Mouse (Mus musculus): ENCODE measurements around the gene Thrap3. TPM values are rescaled to one million over a fixed set of nuclear protein-coding genes. Genes with fewer than 3 reads are reported as not detected.

Gene Thrap3
- polyA plus RNA-seq, 1 experiment: 198 TPM

GRCm38 (mm10) chr4:126120506-126120905 is 82.1 kb downstream of the Thrap3 start:
- no peak for TF ChIP-seq CTCF (IDR thresholded peaks at IDR 0.05; ENCODE audit: control insufficient read depth, insufficient read depth, low read length)
- no peak for TF ChIP-seq POLR2A (IDR thresholded peaks at IDR 0.05; ENCODE audit: borderline replicate concordance, control insufficient read depth, low read depth, low read length)
- Histone ChIP-seq H3K4me1 (ENCODE audit: control insufficient read depth, insufficient read depth, low read length) (no peaks in the 10 kb centered on the region; the same call in 1 of the 2 replicates), H3K27ac (ENCODE audit: control insufficient read depth, insufficient read depth, low read depth, low read length, poor library complexity) (no peak overlapping the region), H3K4me3 (replicated peaks; ENCODE audit: control insufficient read depth, low read depth, low read length) (no peak overlapping the region)
- WGBS: 81% methylated on average over 2 of the region's 2 CpGs

GRCm38 (mm10) chr4:126120052-126120451 is 82.5 kb downstream of the Thrap3 start:
- WGBS: 76% methylated on average over 5 of the region's 5 CpGs
- no peaks in the 10 kb centered on the region; the same call in 1 of the 2 replicates for H3K4me1 ChIP-seq (ENCODE audit: control insufficient read depth, insufficient read depth, low read length)

GRCm38 (mm10) chr4:126119051-126119450 is 83.5 kb downstream of the Thrap3 start:
- no peak overlapping the region for H3K27ac ChIP-seq (ENCODE audit: control insufficient read depth, insufficient read depth, low read depth, low read length, poor library complexity)
- no peaks in the 10 kb centered on the region; the same call in 1 of the 2 replicates for H3K4me1 ChIP-seq (ENCODE audit: control insufficient read depth, insufficient read depth, low read length)
- 74% methylated on average over 1 of the region's 1 CpGs for WGBS
- TF ChIP-seq CTCF (IDR thresholded peaks at IDR 0.05; ENCODE audit: control insufficient read depth, insufficient read depth, low read length) (no peak), POLR2A (IDR thresholded peaks at IDR 0.05; ENCODE audit: borderline replicate concordance, control insufficient read depth, low read depth, low read length) (no peak)
- no peak overlapping the region for H3K4me3 ChIP-seq (replicated peaks; ENCODE audit: control insufficient read depth, low read depth, low read length)

More at GRCm38 (mm10) chr4:126120052-126120451, 82.5 kb downstream of the Thrap3 start:
- H3K4me3 ChIP-seq (replicated peaks; ENCODE audit: control insufficient read depth, low read depth, low read length): no peak overlapping the region
- no peak overlapping the region for H3K27ac ChIP-seq (ENCODE audit: control insufficient read depth, insufficient read depth, low read depth, low read length, poor library complexity)
- TF ChIP-seq POLR2A (IDR thresholded peaks at IDR 0.05; ENCODE audit: borderline replicate concordance, control insufficient read depth, low read depth, low read length) (no peak), CTCF (IDR thresholded peaks at IDR 0.05; ENCODE audit: control insufficient read depth, insufficient read depth, low read length) (no peak)

- Histone ChIP-seq H3K4me1 (ENCODE audit: control insufficient read depth, insufficient read depth, low read length) (no peaks in the 10 kb centered on the region; the same call in 1 of the 2 replicates), H3K27ac (ENCODE audit: control insufficient read depth, insufficient read depth, low read depth, low read length, poor library complexity) (no peak overlapping the region), H3K4me3 (replicated peaks; ENCODE audit: control insufficient read depth, low read depth, low read length) (no peak overlapping the region)
- WGBS: 91% methylated on average over 4 of the region's 4 CpGs
- TF ChIP-seq POLR2A (IDR thresholded peaks at IDR 0.05; ENCODE audit: borderline replicate concordance, control insufficient read depth, low read depth, low read length): no peak
- TF ChIP-seq CTCF (IDR thresholded peaks at IDR 0.05; ENCODE audit: control insufficient read depth, insufficient read depth, low read length): no peak
Measured at GRCm38 (mm10) chr4:126118651-126119050, 83.9 kb downstream of the Thrap3 start.

GRCm38 (mm10) chr4:126117116-126117515 is 85.4 kb downstream of the Thrap3 start:
- H3K4me1 ChIP-seq (ENCODE audit: control insufficient read depth, insufficient read depth, low read length): no peaks in the 10 kb centered on the region; the same call in 1 of the 2 replicates
- WGBS: 83% methylated on average over 8 of the region's 8 CpGs
- TF ChIP-seq CTCF (IDR thresholded peaks at IDR 0.05; ENCODE audit: control insufficient read depth, insufficient read depth, low read length) (no peak), POLR2A (IDR thresholded peaks at IDR 0.05; ENCODE audit: borderline replicate concordance, control insufficient read depth, low read depth, low read length) (no peak)
- H3K4me3 ChIP-seq (replicated peaks; ENCODE audit: control insufficient read depth, low read depth, low read length): no peak overlapping the region
- H3K27ac ChIP-seq (ENCODE audit: control insufficient read depth, insufficient read depth, low read depth, low read length, poor library complexity): no peak overlapping the region

- 73% methylated on average over 6 of the region's 6 CpGs for WGBS
- TF ChIP-seq POLR2A (IDR thresholded peaks at IDR 0.05; ENCODE audit: borderline replicate concordance, control insufficient read depth, low read depth, low read length) (no peak), CTCF (IDR thresholded peaks at IDR 0.05; ENCODE audit: control insufficient read depth, insufficient read depth, low read length) (no peak)
- no peak overlapping the region for H3K27ac ChIP-seq (ENCODE audit: control insufficient read depth, insufficient read depth, low read depth, low read length, poor library complexity)
- H3K4me1 ChIP-seq (ENCODE audit: control insufficient read depth, insufficient read depth, low read length): no peaks in the 10 kb centered on the region; the same call in 1 of the 2 replicates
- no peak overlapping the region for H3K4me3 ChIP-seq (replicated peaks; ENCODE audit: control insufficient read depth, low read depth, low read length)
Measured at GRCm38 (mm10) chr4:126115871-126116521, 86.6 kb downstream of the Thrap3 start.

- WGBS: 89% methylated on average over 9 of the region's 9 CpGs
- no peaks in the 10 kb centered on the region; the same call in 1 of the 2 replicates for H3K4me1 ChIP-seq (ENCODE audit: control insufficient read depth, insufficient read depth, low read length)
Measured at GRCm38 (mm10) chr4:126115411-126115810, 87.1 kb downstream of the Thrap3 start.

More at GRCm38 (mm10) chr4:126115411-126115810, 87.1 kb downstream of the Thrap3 start:
- no peak overlapping the region for H3K4me3 ChIP-seq (replicated peaks; ENCODE audit: control insufficient read depth, low read depth, low read length)
- no peak overlapping the region for H3K27ac ChIP-seq (ENCODE audit: control insufficient read depth, insufficient read depth, low read depth, low read length, poor library complexity)
- no peak for TF ChIP-seq CTCF (IDR thresholded peaks at IDR 0.05; ENCODE audit: control insufficient read depth, insufficient read depth, low read length)
- no peak for TF ChIP-seq POLR2A (IDR thresholded peaks at IDR 0.05; ENCODE audit: borderline replicate concordance, control insufficient read depth, low read depth, low read length)

Other genes starting within 250 kb of the Thrap3 start
- 39.0 and 158 TPM in 2 replicates for gene Csf3r, start 178.2 kb downstream of the Thrap3 start, polyA plus RNA-seq (2011; ENCODE audit: insufficient read depth, insufficient read length, low replicate concordance, missing spikeins)
- gene Mrps15, start 155.8 kb downstream of the Thrap3 start, polyA plus RNA-seq (2011; ENCODE audit: insufficient read depth, insufficient read length, low replicate concordance, missing spikeins): 75.0 and 98.1 TPM in 2 replicates
- 1.3 and 8.2 TPM in 2 replicates for gene Oscp1, start 144.2 kb downstream of the Thrap3 start, polyA plus RNA-seq (2011; ENCODE audit: insufficient read depth, insufficient read length, low replicate concordance, missing spikeins)
- gene Lsm10, start 106.1 kb downstream of the Thrap3 start, polyA plus RNA-seq (2011; ENCODE audit: insufficient read depth, insufficient read length, low replicate concordance, missing spikeins): 6.6 and 21.2 TPM in 2 replicates
- 7.5 and 14.0 TPM in 2 replicates for gene Stk40, start 98.8 kb downstream of the Thrap3 start, polyA plus RNA-seq (2011; ENCODE audit: insufficient read depth, insufficient read length, low replicate concordance, missing spikeins)
- gene Eva1b, start 55.0 kb downstream of the Thrap3 start, polyA plus RNA-seq (2011; ENCODE audit: insufficient read depth, insufficient read length, low replicate concordance, missing spikeins): 5.7 and 7.1 TPM in 2 replicates
- 1.0 TPM in 1 of 2 replicates, not detected in the other for gene Sh3d21, start 39.3 kb downstream of the Thrap3 start, polyA plus RNA-seq (2011; ENCODE audit: insufficient read depth, insufficient read length, low replicate concordance, missing spikeins)
- gene Map7d1, start 53.6 kb upstream of the Thrap3 start, polyA plus RNA-seq (2011; ENCODE audit: insufficient read depth, insufficient read length, low replicate concordance, missing spikeins): 28.7 and 45.5 TPM in 2 replicates
- 24.1 and 32.5 TPM in 2 replicates for gene Trappc3, start 59.6 kb upstream of the Thrap3 start, polyA plus RNA-seq (2011; ENCODE audit: insufficient read depth, insufficient read length, low replicate concordance, missing spikeins)
- gene Col8a2, start 84.0 kb upstream of the Thrap3 start, polyA plus RNA-seq (2011; ENCODE audit: insufficient read depth, insufficient read length, low replicate concordance, missing spikeins): 0.57 TPM in 1 of 2 replicates, not detected in the other
- 11.4 and 20.2 TPM in 2 replicates for gene Adprhl2, start 118.9 kb upstream of the Thrap3 start, polyA plus RNA-seq (2011; ENCODE audit: insufficient read depth, insufficient read length, low replicate concordance, missing spikeins)
- gene Tekt2, start 122.9 kb upstream of the Thrap3 start, polyA plus RNA-seq (2011; ENCODE audit: insufficient read depth, insufficient read length, low replicate concordance, missing spikeins): 0.65 TPM in 1 of 2 replicates, not detected in the other
- gene Ago3, start 226.8 kb upstream of the Thrap3 start, polyA plus RNA-seq (2011; ENCODE audit: insufficient read depth, insufficient read length, low replicate concordance, missing spikeins): 1.9 and 5.2 TPM in 2 replicates

Data from bone marrow, adult 2 months (tissue).